Mouse (Mus musculus) kidney, adult 2 months (tissue): Measurements from ENCODE around the gene Ermp1. TPM values are rescaled to one million over a fixed set of nuclear protein-coding genes. Genes with fewer than 3 reads are reported as not detected.
A peak's percentile ranks its signal among the peaks of the same experiment; 100 is the strongest.

Experiments
- DNase-seq: peaks from one replicate; pipeline ENCODE4 v3.0.0; 2021
- H3K27ac ChIP-seq: fragments of 200-500 bp; 2 replicates; pipeline ENCODE4 v1.5.1; 2012; ENCODE audit warnings: low read depth, low read length, control low read depth, inconsistent platforms; ENCODE audit not compliant: insufficient read depth
- H3K27me3 ChIP-seq: fragments of 200-500 bp; replicated peaks from 2 replicates; pipeline ENCODE4 v1.6.1; 2012; ENCODE audit warnings: mild to moderate bottlenecking, moderate library complexity, low read length, inconsistent platforms; ENCODE audit not compliant: control insufficient read depth, insufficient read depth
- H3K36me3 ChIP-seq: fragments of 200-500 bp; 2 replicates; pipeline ENCODE4 v1.6.1; 2012; ENCODE audit warnings: mild to moderate bottlenecking, moderate library complexity, low read length, inconsistent platforms; ENCODE audit not compliant: control insufficient read depth, insufficient read depth
- H3K4me1 ChIP-seq: fragments of 200-500 bp; 2 replicates; pipeline ENCODE4 v1.6.1; 2011; ENCODE audit warnings: low read length; ENCODE audit not compliant: control insufficient read depth, insufficient read depth
- H3K4me3 ChIP-seq: fragments of 200-500 bp; 2 replicates; pipeline ENCODE4 v1.5.1; 2011; ENCODE audit warnings: mild to moderate bottlenecking, low read depth, low read length, control low read depth; ENCODE audit not compliant: insufficient read depth
- CTCF ChIP-seq: fragments of 200-500 bp; conservative IDR thresholded peaks from 2 replicates; pipeline ENCODE4 v1.5.1; 2011; ENCODE audit warnings: low read depth, mild to moderate bottlenecking, control low read depth, low read length, moderate library complexity, mixed read lengths; ENCODE audit not compliant: insufficient read depth, insufficient read length
- POLR2A ChIP-seq: fragments of 200-500 bp; IDR thresholded peaks from one replicate; pipeline ENCODE4 v1.6.1; 2011; ENCODE audit warnings: low read depth, low read length, control low read depth
- WGBS: fragments of 180-500 bp; shearing (Covaris S2); methylation state at CpG from one replicate; pipeline ENCODE4 v1.1.7; 2018; 5-methylcytosine and 5-hydroxymethylcytosine counted together
- polyA plus RNA-seq: library from polyadenylated mRNA; depleted of rRNA; stranded (reverse); fragments of >200 nt; gene quantifications from 2 replicates; pipeline ENCODE4 v1.2.3, GENCODE M21; 2012; rRNA removed

The Ermp1 gene
- 23.9 and 31.5 TPM in 2 replicates for polyA plus RNA-seq

- under 1% methylated on average over 89 of the region's 90 CpGs for WGBS
- Histone ChIP-seq H3K4me3 (peak within 1 kb of the TSS; percentile 56), H3K4me1 (no peaks in the 10 kb centered on the region), H3K27ac (peak within 1 kb of the TSS; percentile 54), H3K27me3 (no peaks in the 10 kb centered on the region), H3K36me3 (no peaks in the 10 kb centered on the region)
- peak; percentile 97 for DNase-seq
- TF ChIP-seq POLR2A (peak; percentile 59), CTCF (peak; percentile 84)
Observed at GRCm38 (mm10) chr19:29647651-29648549, at the start of gene Ermp1. TSS of gene Ermp1 (minus strand) at chr19:29648415.

- WGBS: 49% methylated on average over 3 of the region's 3 CpGs
- peak; percentile 17 for DNase-seq
Observed at GRCm38 (mm10) chr19:29697245-29697874, 49.1 kb upstream of the Ermp1 start, which contains the start of gene Mlana. TSS of gene Mlana (plus strand) at chr19:29697824.

GRCm38 (mm10) chr19:29696840-29697239 lies 48.6 kb upstream of the Ermp1 start:
- TF ChIP-seq POLR2A (no peak), CTCF (no peak)
- DNase-seq: no peak
- H3K27me3 ChIP-seq: no peaks in the 10 kb centered on the region

More at GRCm38 (mm10) chr19:29697245-29697874, 49.1 kb upstream of the Ermp1 start, which contains the start of gene Mlana:
- H3K4me3 ChIP-seq: no peak within 1 kb of the TSS
- H3K27me3 ChIP-seq: no peaks in the 10 kb centered on the region
- H3K36me3 ChIP-seq: no peaks in the 10 kb centered on the region
- H3K27ac ChIP-seq: no peak within 1 kb of the TSS
- H3K4me1 ChIP-seq: no peaks in the 10 kb centered on the region
- TF ChIP-seq POLR2A: no peak

GRCm38 (mm10) chr19:29696309-29696708 lies 48.1 kb upstream of the Ermp1 start:
- Histone ChIP-seq H3K36me3 (no peaks in the 10 kb centered on the region), H3K27ac (no peak overlapping the region), H3K27me3 (no peaks in the 10 kb centered on the region), H3K4me1 (no peaks in the 10 kb centered on the region), H3K4me3 (no peak overlapping the region)
- TF ChIP-seq POLR2A (no peak), CTCF (no peak)
- 95% methylated on average over 4 of the region's 4 CpGs for WGBS
- no peak for DNase-seq

More at GRCm38 (mm10) chr19:29696840-29697239, 48.6 kb upstream of the Ermp1 start:
- no peaks in the 10 kb centered on the region for H3K36me3 ChIP-seq
- no peak overlapping the region for H3K27ac ChIP-seq
- no peaks in the 10 kb centered on the region for H3K4me1 ChIP-seq
- no peak overlapping the region for H3K4me3 ChIP-seq

GRCm38 (mm10) chr19:29695071-29695470 lies 46.9 kb upstream of the Ermp1 start:
- DNase-seq: no peak
- Histone ChIP-seq H3K27me3 (no peaks in the 10 kb centered on the region), H3K27ac (no peak overlapping the region), H3K36me3 (no peaks in the 10 kb centered on the region), H3K4me1 (no peaks in the 10 kb centered on the region), H3K4me3 (no peak overlapping the region)
- TF ChIP-seq POLR2A: no peak
- TF ChIP-seq CTCF: no peak
- WGBS: 94% methylated on average over 10 of the region's 10 CpGs

GRCm38 (mm10) chr19:29683844-29684540 lies 35.8 kb upstream of the Ermp1 start:
- 50% methylated on average over 16 of the region's 16 CpGs for WGBS
- H3K27me3 ChIP-seq: no peaks in the 10 kb centered on the region
- DNase-seq: peak; percentile 84
- no peak overlapping the region for H3K4me3 ChIP-seq
- H3K4me1 ChIP-seq: no peaks in the 10 kb centered on the region
- H3K27ac ChIP-seq: no peak overlapping the region
- no peak for TF ChIP-seq POLR2A
- TF ChIP-seq CTCF: peak; percentile 85
- H3K36me3 ChIP-seq: no peaks in the 10 kb centered on the region
